Mouse (Mus musculus) right cerebral cortex, postnatal 14 days (tissue): ENCODE data around the gene Rnf185.
A peak's percentile ranks its signal among the peaks of the same experiment; 100 is the strongest.

Experiments
- DNase-seq: peaks from one replicate; pipeline ENCODE4 v3.0.0; 2022

Rnf185 gene

GRCm38 (mm10) chr11:3452167-3452639 is at the start of gene Rnf185:
Rnf185 (minus strand) TSS chr11:3452363.
- peak; percentile 92 for DNase-seq

- no peak for DNase-seq
Measured at GRCm38 (mm10) chr11:3497296-3497695, 45.1 kb upstream of the Rnf185 start.

- DNase-seq: no peak
Measured at GRCm38 (mm10) chr11:3496756-3497155, 44.6 kb upstream of the Rnf185 start.

- no peak for DNase-seq
Measured at GRCm38 (mm10) chr11:3495496-3495895, 43.3 kb upstream of the Rnf185 start.

- no peak for DNase-seq
Measured at GRCm38 (mm10) chr11:3494857-3495256, 42.7 kb upstream of the Rnf185 start.

GRCm38 (mm10) chr11:3492748-3493147 is 40.6 kb upstream of the Rnf185 start:
- DNase-seq: no peak

- no peak for DNase-seq
Measured at GRCm38 (mm10) chr11:3489036-3489435, 36.9 kb upstream of the Rnf185 start.

- no peak for DNase-seq
Measured at GRCm38 (mm10) chr11:3487952-3488570, 35.9 kb upstream of the Rnf185 start, which contains the start of gene Pla2g3. Pla2g3 (plus strand) TSS chr11:3488284.

- no peak for DNase-seq
Measured at GRCm38 (mm10) chr11:3486349-3486748, 34.2 kb upstream of the Rnf185 start.

GRCm38 (mm10) chr11:3483980-3484642 is 31.9 kb upstream of the Rnf185 start:
- no peak for DNase-seq

- DNase-seq: no peak
Measured at GRCm38 (mm10) chr11:3475489-3475888, 23.3 kb upstream of the Rnf185 start.

- no peak for DNase-seq
Measured at GRCm38 (mm10) chr11:3474480-3475115, 22.4 kb upstream of the Rnf185 start.

- DNase-seq: peak; percentile 91
Measured at GRCm38 (mm10) chr11:3472484-3472883, 20.3 kb upstream of the Rnf185 start.

GRCm38 (mm10) chr11:3471448-3471850 is 19.3 kb upstream of the Rnf185 start:
- DNase-seq: no peak

- DNase-seq: no peak
Measured at GRCm38 (mm10) chr11:3462846-3463245, 10.7 kb upstream of the Rnf185 start.

- no peak for DNase-seq
Measured at GRCm38 (mm10) chr11:3459105-3459468, 6.9 kb upstream of the Rnf185 start.

GRCm38 (mm10) chr11:3458428-3459104 is 6.4 kb upstream of the Rnf185 start:
- DNase-seq: no peak

GRCm38 (mm10) chr11:3456354-3456753 is 4.2 kb upstream of the Rnf185 start:
- peak; percentile 75 for DNase-seq

- DNase-seq: no peak
Measured at GRCm38 (mm10) chr11:3454506-3454905, 2.3 kb upstream of the Rnf185 start.

GRCm38 (mm10) chr11:3453467-3453866 is 1.3 kb upstream of the Rnf185 start:
- DNase-seq: no peak

- DNase-seq: peak; percentile 34
Measured at GRCm38 (mm10) chr11:3452769-3453168, 606 bp upstream of the Rnf185 start.

- peak; percentile 17 for DNase-seq
Measured at GRCm38 (mm10) chr11:3451701-3452163, 431 bp downstream of the Rnf185 start.

GRCm38 (mm10) chr11:3444875-3445274 is 7.3 kb downstream of the Rnf185 start:
- no peak for DNase-seq
